Mouse (Mus musculus): ENCODE results near the gene Olfr1480. TPM values are rescaled to one million over a fixed set of nuclear protein-coding genes. Genes with fewer than 3 reads are reported as not detected.

Gene Olfr1480
- not detected for total RNA-seq (2018; cell fraction: chromatin; rRNA removed)
- total RNA-seq (2018; cell fraction: cytosol; rRNA removed) = not detected
- not detected for total RNA-seq (2018; cell fraction: nucleus; rRNA removed)
- polyA plus RNA-seq (2018) = not detected in 3 replicates

- Histone ChIP-seq H3K4me3 (ENCODE audit: inconsistent target) (no peak within 1 kb of the TSS), H3K36me3 (ENCODE audit: inconsistent target) (no peaks in the 10 kb centered on the region), H3K79me2 (ENCODE audit: inconsistent target) (no peaks in the 10 kb centered on the region), H3K27ac (no peak within 1 kb of the TSS)
- 77% methylated on average over 2 of the region's 2 CpGs for WGBS (ENCODE audit: missing documents)
Measured at GRCm38 (mm10) chr19:13527613-13528012, at the start of gene Olfr1480. Olfr1480 (plus strand) TSS chr19:13527913.

- no peaks in the 10 kb centered on the region for H3K79me2 ChIP-seq (ENCODE audit: inconsistent target)
- H3K36me3 ChIP-seq (ENCODE audit: inconsistent target) = no peaks in the 10 kb centered on the region
- no peak within 1 kb of the TSS for H3K27ac ChIP-seq
- no peak within 1 kb of the TSS for H3K4me3 ChIP-seq (ENCODE audit: inconsistent target)
Measured at GRCm38 (mm10) chr19:13480096-13480495, 47.6 kb upstream of the Olfr1480 start, which contains the start of gene Olfr1475. Olfr1475 (minus strand) TSS chr19:13480196.

GRCm38 (mm10) chr19:13500246-13500645, 27.5 kb upstream of the Olfr1480 start, which contains the start of gene Olfr1477:
Olfr1477 (plus strand) TSS chr19:13500546.
- Histone ChIP-seq H3K27ac (no peak within 1 kb of the TSS), H3K79me2 (ENCODE audit: inconsistent target) (no peaks in the 10 kb centered on the region), H3K4me3 (ENCODE audit: inconsistent target) (no peak within 1 kb of the TSS), H3K36me3 (ENCODE audit: inconsistent target) (no peaks in the 10 kb centered on the region)
- WGBS (ENCODE audit: missing documents) = 67% methylated on average over 2 of the region's 3 CpGs

Other genes starting within 250 kb of the Olfr1480 start
- not detected in 3 replicates for gene Olfr1465, start 212.4 kb upstream of the Olfr1480 start, polyA plus RNA-seq (2018)
- gene Olfr1466, start 189.1 kb upstream of the Olfr1480 start, polyA plus RNA-seq (2018) = not detected in 3 replicates
- not detected in 3 replicates for gene Olfr1467, start 165.7 kb upstream of the Olfr1480 start, polyA plus RNA-seq (2018)
- gene Olfr1469, start 120.1 kb upstream of the Olfr1480 start, polyA plus RNA-seq (2018) = not detected in 3 replicates
- gene Olfr1471, start 84.5 kb upstream of the Olfr1480 start, polyA plus RNA-seq (2018) = not detected in 3 replicates
- not detected in 3 replicates for gene Olfr1472, start 71.8 kb upstream of the Olfr1480 start, polyA plus RNA-seq (2018)
- not detected in 3 replicates for gene Olfr1474, start 58.3 kb upstream of the Olfr1480 start, polyA plus RNA-seq (2018)
- not detected in 3 replicates for gene Olfr1475, start 47.7 kb upstream of the Olfr1480 start, polyA plus RNA-seq (2018)
- gene Olfr1477, start 27.4 kb upstream of the Olfr1480 start, polyA plus RNA-seq (2018) = not detected in 3 replicates
- gene Olfr1484, start 55.6 kb downstream of the Olfr1480 start, polyA plus RNA-seq (2018) = not detected in 3 replicates
- gene Olfr1487, start 89.5 kb downstream of the Olfr1480 start, polyA plus RNA-seq (2018) = not detected in 3 replicates
- gene Olfr1489, start 103.7 kb downstream of the Olfr1480 start, polyA plus RNA-seq (2018) = not detected in 3 replicates
- gene Olfr1490, start 123.2 kb downstream of the Olfr1480 start, polyA plus RNA-seq (2018) = not detected in 3 replicates
- not detected in 3 replicates for gene Olfr1491, start 169.4 kb downstream of the Olfr1480 start, polyA plus RNA-seq (2018)
- not detected in 3 replicates for gene Olfr1493-ps1, start 195.4 kb downstream of the Olfr1480 start, polyA plus RNA-seq (2018)
- not detected in 3 replicates for gene Olfr1494, start 211.8 kb downstream of the Olfr1480 start, polyA plus RNA-seq (2018)
- not detected in 3 replicates for gene Olfr1495, start 236.7 kb downstream of the Olfr1480 start, polyA plus RNA-seq (2018)
- not detected in 3 replicates for gene Olfr1496, start 250.0 kb downstream of the Olfr1480 start, polyA plus RNA-seq (2018)